Mouse (Mus musculus): Measurements from ENCODE around the gene Selenop.

- TF ChIP-seq CTCF (IDR thresholded peaks at IDR 0.05; ENCODE audit: borderline replicate concordance, insufficient read depth, low read depth, low read length) = no peak
- TF ChIP-seq POLR2A (IDR thresholded peaks at IDR 0.05; ENCODE audit: borderline replicate concordance, insufficient read depth, low read length) = no peak
Observed at GRCm38 (mm10) chr15:3264828-3265227, 3.5 kb upstream of the Selenop start.
